In genomic region chr7:105022530-105022929, GRCm38 (mm10) we compare ENCODE assay signal across 27 mouse cellular contexts. TPM values are rescaled to one million over a fixed set of nuclear protein-coding genes. Genes with fewer than 3 reads are reported as not detected.
DNase-seq lines count a peak whose midpoint lies in the region; ATAC-seq and TF ChIP-seq lines count a peak whose summit lies in the region.
"Had no signal": no experiment of that assay in that cellular context is flagged by ENCODE, and none has a peak within 500 bp of the region (broad histone marks: within the 10 kb centered on the region; RNA-seq: fewer than 3 reads in every experiment).

No protein-coding gene starts in this region.

- no peak overlapping the region for H3K9ac ChIP-seq in forebrain, embryonic 14.5 days (ENCODE audit: low read length)
- H3K9ac ChIP-seq in forebrain, embryonic 13.5 days, result no peak overlapping the region
- H3K9ac ChIP-seq: forebrain, embryonic 15.5 days; liver, embryonic 14.5 days had no signal

- no peak for TF ChIP-seq POLR2A in brain, embryonic 14.5 days (IDR thresholded peaks at IDR 0.05; ENCODE audit: borderline replicate concordance, extremely low read depth, insufficient read depth, insufficient read length, poor library complexity, severe bottlenecking)

- TF ChIP-seq CTCF in layer of hippocampus, adult 2 months (conservative IDR thresholded peaks at IDR 0.05), result peak; percentile 40
- TF ChIP-seq CTCF in brain, embryonic 14.5 days (IDR thresholded peaks at IDR 0.05; ENCODE audit: borderline replicate concordance, extremely low read depth, insufficient read depth, insufficient read length), result peak; percentile 31; the same call in 1 of the 2 replicates
- no peak for TF ChIP-seq CTCF in gastrocnemius, adult 2 months (IDR thresholded peaks at IDR 0.05)

- no peak overlapping the region for H3K4me3 ChIP-seq in forebrain, embryonic 14.5 days (ENCODE audit: low read depth, low read length)
- no peak overlapping the region for H3K4me3 ChIP-seq in forebrain, embryonic 13.5 days
- no peak overlapping the region for H3K4me3 ChIP-seq in layer of hippocampus, adult 2 months
- H3K4me3 ChIP-seq in gastrocnemius, adult 2 months, result no peak overlapping the region
- H3K4me3 ChIP-seq: forebrain, embryonic 15.5 days; myocyte had no signal

- H3K27ac ChIP-seq in forebrain, embryonic 14.5 days (ENCODE audit: low read depth, low read length), result no peak overlapping the region
- H3K27ac ChIP-seq in forebrain, embryonic 13.5 days, result no peak overlapping the region
- no peak overlapping the region for H3K27ac ChIP-seq in layer of hippocampus, adult 2 months
- H3K27ac ChIP-seq in gastrocnemius, adult 2 months, result no peak overlapping the region
- H3K27ac ChIP-seq: forebrain, embryonic 15.5 days; liver, embryonic 14.5 days had no signal

- no peak for ATAC-seq in forebrain, embryonic 14.5 days
- no peak for ATAC-seq in forebrain, embryonic 13.5 days
- ATAC-seq: activated CD4-positive, CD25-positive, alpha-beta regulatory T cell, adult 4 months; forebrain, embryonic 15.5 days; inflammation-experienced regulatory T-cells, adult 6 months had no signal

- 56% methylated on average over 1 of the region's 1 CpGs for WGBS in forebrain, embryonic 14.5 days
- WGBS in forebrain, embryonic 13.5 days, result 100% methylated on average over 1 of the region's 1 CpGs

- peak; percentile 1 for DNase-seq in forebrain, embryonic 14.5 days (ENCODE audit: low spot score)
- no peak for DNase-seq in layer of hippocampus, adult 2 months (ENCODE audit: low spot score in 2 of 2)
- no peak for DNase-seq in layer of hippocampus, postnatal 10 days (ENCODE audit: low spot score in 2 of 2)
- peak; percentile 43 for DNase-seq in 416B (ENCODE audit: low read depth)
- peak; percentile 8 for DNase-seq in brain, embryonic 14.5 days (ENCODE audit: low read depth)
- no peak for DNase-seq in spleen, postnatal 36 days (ENCODE audit: low spot score in 2 of 2)
- no peak for DNase-seq in gastrocnemius, adult 2 months
- DNase-seq: cerebellum, postnatal 36 days; gastrocnemius, postnatal 10 days; heart, postnatal 36 days; kidney, postnatal 25 days; right cerebral cortex, adult 18-20 months; spleen, adult 18-20 months; thymus, postnatal 14 days had no signal

- H3K9me3 ChIP-seq in forebrain, embryonic 14.5 days (replicated peaks; ENCODE audit: control insufficient read depth, low read length), result no peaks in the 10 kb centered on the region
- no peaks in the 10 kb centered on the region for H3K9me3 ChIP-seq in forebrain, embryonic 13.5 days (replicated peaks)
- H3K9me3 ChIP-seq: forebrain, embryonic 15.5 days had no signal

- H3K36me3 ChIP-seq in forebrain, embryonic 14.5 days (ENCODE audit: control insufficient read depth, insufficient read depth, low read length), result no peaks in the 10 kb centered on the region
- no peaks in the 10 kb centered on the region for H3K36me3 ChIP-seq in forebrain, embryonic 13.5 days (ENCODE audit: poor library complexity, severe bottlenecking)
- H3K36me3 ChIP-seq: forebrain, embryonic 15.5 days had no signal

- H3K27me3 ChIP-seq in forebrain, embryonic 14.5 days (replicated peaks; ENCODE audit: control insufficient read depth, insufficient read depth, low read length), result no peaks in the 10 kb centered on the region
- no peaks in the 10 kb centered on the region for H3K27me3 ChIP-seq in forebrain, embryonic 13.5 days
- H3K27me3 ChIP-seq: forebrain, embryonic 15.5 days had no signal

- no peaks in the 10 kb centered on the region for H3K4me1 ChIP-seq in forebrain, embryonic 14.5 days (ENCODE audit: control insufficient read depth, insufficient read depth, low read length)
- no peaks in the 10 kb centered on the region for H3K4me1 ChIP-seq in forebrain, embryonic 13.5 days
- H3K4me1 ChIP-seq: forebrain, embryonic 15.5 days had no signal

- no peak overlapping the region for H3K4me2 ChIP-seq in forebrain, embryonic 14.5 days (ENCODE audit: low read length)
- no peak overlapping the region for H3K4me2 ChIP-seq in forebrain, embryonic 13.5 days
- H3K4me2 ChIP-seq: forebrain, embryonic 15.5 days had no signal

- intact Hi-C loops in gastrocnemius, adult 2 months (cut with DNase I), result no loop called here

RNA-seq across cellular contexts. Expression of gene Olfr675, which starts 5.7 kb away (rescaled TPM):
- not detected in 2 replicates for polyA plus RNA-seq in forebrain, embryonic 14.5 days (2014; fragmentation: Nextera tagmentation; extraction: Ambion mirVana)
- not detected in 2 replicates for polyA plus RNA-seq in forebrain, embryonic 13.5 days (2015; fragmentation: Nextera tagmentation; extraction: Ambion mirVana)
- total RNA-seq in layer of hippocampus, adult 2 months (2021), result not detected
- total RNA-seq in layer of hippocampus, postnatal 10 days (2021), result not detected
- polyA plus RNA-seq in brain, embryonic 14.5 days (2012; rRNA removed), result not detected in 2 replicates
- not detected for total RNA-seq in gastrocnemius, adult 2 months (2021)
- total RNA-seq: adrenal gland, postnatal 4 days; gastrocnemius, postnatal 10 days; heart, postnatal 36 days; layer of hippocampus, postnatal 14 days; left cerebral cortex, postnatal 36 days; MEL; neutrophil, adult 5-6 weeks had no signal
- polyA plus RNA-seq: activated CD4-positive, CD25-positive, alpha-beta regulatory T cell, adult 4 months; C2C12; forebrain, embryonic 15.5 days; liver, embryonic 14.5 days; myocyte; stomach, embryonic 16.5 days had no signal

RNA-seq across cellular contexts. Expression of gene Olfr676, which starts 10.0 kb away (rescaled TPM):
- polyA plus RNA-seq in forebrain, embryonic 14.5 days (2014; fragmentation: Nextera tagmentation; extraction: Ambion mirVana), result not detected in 2 replicates
- polyA plus RNA-seq in forebrain, embryonic 13.5 days (2015; fragmentation: Nextera tagmentation; extraction: Ambion mirVana), result not detected in 2 replicates
- not detected for total RNA-seq in layer of hippocampus, adult 2 months (2021)
- total RNA-seq in layer of hippocampus, postnatal 10 days (2021), result not detected
- polyA plus RNA-seq in brain, embryonic 14.5 days (2012; rRNA removed), result not detected in 2 replicates
- total RNA-seq in gastrocnemius, adult 2 months (2021), result not detected
- total RNA-seq: adrenal gland, postnatal 4 days; gastrocnemius, postnatal 10 days; heart, postnatal 36 days; layer of hippocampus, postnatal 14 days; left cerebral cortex, postnatal 36 days; MEL; neutrophil, adult 5-6 weeks had no signal
- polyA plus RNA-seq: activated CD4-positive, CD25-positive, alpha-beta regulatory T cell, adult 4 months; C2C12; forebrain, embryonic 15.5 days; inflammation-experienced regulatory T-cells, adult 6 months; liver, embryonic 14.5 days; myocyte; stomach, embryonic 16.5 days had no signal

RNA-seq across cellular contexts. Expression of gene Olfr672, which starts 20.7 kb away (rescaled TPM):
- not detected in 2 replicates for polyA plus RNA-seq in forebrain, embryonic 14.5 days (2014; fragmentation: Nextera tagmentation; extraction: Ambion mirVana)
- polyA plus RNA-seq in forebrain, embryonic 13.5 days (2015; fragmentation: Nextera tagmentation; extraction: Ambion mirVana), result not detected in 2 replicates
- total RNA-seq in layer of hippocampus, adult 2 months (2021), result not detected
- not detected for total RNA-seq in layer of hippocampus, postnatal 10 days (2021)
- polyA plus RNA-seq in brain, embryonic 14.5 days (2012; rRNA removed), result not detected in 2 replicates
- total RNA-seq in gastrocnemius, adult 2 months (2021), result not detected
- total RNA-seq: adrenal gland, postnatal 4 days; gastrocnemius, postnatal 10 days; heart, postnatal 36 days; layer of hippocampus, postnatal 14 days; left cerebral cortex, postnatal 36 days; MEL; neutrophil, adult 5-6 weeks had no signal
- polyA plus RNA-seq: activated CD4-positive, CD25-positive, alpha-beta regulatory T cell, adult 4 months; C2C12; forebrain, embryonic 15.5 days; inflammation-experienced regulatory T-cells, adult 6 months; liver, embryonic 14.5 days; myocyte; stomach, embryonic 16.5 days had no signal

RNA-seq across cellular contexts. Expression of gene Olfr677, which starts 28.6 kb away (rescaled TPM):
- not detected in 2 replicates for polyA plus RNA-seq in forebrain, embryonic 14.5 days (2014; fragmentation: Nextera tagmentation; extraction: Ambion mirVana)
- not detected in 2 replicates for polyA plus RNA-seq in forebrain, embryonic 13.5 days (2015; fragmentation: Nextera tagmentation; extraction: Ambion mirVana)
- not detected for total RNA-seq in layer of hippocampus, adult 2 months (2021)
- not detected for total RNA-seq in layer of hippocampus, postnatal 10 days (2021)
- polyA plus RNA-seq in brain, embryonic 14.5 days (2012; rRNA removed), result not detected in 2 replicates
- not detected for total RNA-seq in gastrocnemius, adult 2 months (2021)
- total RNA-seq: adrenal gland, postnatal 4 days; gastrocnemius, postnatal 10 days; heart, postnatal 36 days; layer of hippocampus, postnatal 14 days; left cerebral cortex, postnatal 36 days; MEL; neutrophil, adult 5-6 weeks had no signal
- polyA plus RNA-seq: activated CD4-positive, CD25-positive, alpha-beta regulatory T cell, adult 4 months; C2C12; forebrain, embryonic 15.5 days; inflammation-experienced regulatory T-cells, adult 6 months; liver, embryonic 14.5 days; myocyte; stomach, embryonic 16.5 days had no signal

RNA-seq across cellular contexts. Expression of gene Olfr678, which starts 41.7 kb away (rescaled TPM):
- not detected in 2 replicates for polyA plus RNA-seq in forebrain, embryonic 14.5 days (2014; fragmentation: Nextera tagmentation; extraction: Ambion mirVana)
- polyA plus RNA-seq in forebrain, embryonic 13.5 days (2015; fragmentation: Nextera tagmentation; extraction: Ambion mirVana), result not detected in 2 replicates
- not detected for total RNA-seq in layer of hippocampus, adult 2 months (2021)
- not detected for total RNA-seq in layer of hippocampus, postnatal 10 days (2021)
- polyA plus RNA-seq in brain, embryonic 14.5 days (2012; rRNA removed), result not detected in 2 replicates
- total RNA-seq in gastrocnemius, adult 2 months (2021), result not detected
- total RNA-seq: adrenal gland, postnatal 4 days; gastrocnemius, postnatal 10 days; heart, postnatal 36 days; layer of hippocampus, postnatal 14 days; left cerebral cortex, postnatal 36 days; MEL had no signal
- polyA plus RNA-seq: activated CD4-positive, CD25-positive, alpha-beta regulatory T cell, adult 4 months; C2C12; forebrain, embryonic 15.5 days; inflammation-experienced regulatory T-cells, adult 6 months; liver, embryonic 14.5 days; myocyte; stomach, embryonic 16.5 days had no signal

Comparison
In these comparisons a context has a peak if more than half of its experiments do, and no peak if none do; other contexts are left out.
1. DNase-seq: peak in forebrain, embryonic 14.5 days (single experiment), 416B (single experiment) and brain, embryonic 14.5 days (single experiment); none in layer of hippocampus, adult 2 months (0 of 2), layer of hippocampus, postnatal 10 days (0 of 2), spleen, postnatal 36 days (0 of 2) and gastrocnemius, adult 2 months (single experiment).